Mouse (Mus musculus) neural tube, embryonic 10.5 days (tissue): ENCODE measurements around the gene Zfp59.
"Not testable (repeated sequence)": the region's sequence is repeated elsewhere in the genome, so short reads cannot be mapped to it uniquely, and the experiment has no call there.

Experiments used
- DNase-seq: peaks from one replicate; pipeline ENCODE4 v3.0.0-alpha.2; 2017; ENCODE audit warnings: low spot score; ENCODE audit errors: extremely low spot score

Zfp59 gene

GRCm38 (mm10) chr7:27838323-27839249 is at the start of gene Zfp59:
TSS of gene Zfp59 (plus strand) at chr7:27838607.
- peak; percentile 90 for DNase-seq

GRCm38 (mm10) chr7:27789306-27789705 is 49.1 kb upstream of the Zfp59 start:
- no peak for DNase-seq

GRCm38 (mm10) chr7:27793865-27794264 is 44.5 kb upstream of the Zfp59 start:
- DNase-seq: not testable (repeated sequence)

- DNase-seq: no peak
These were observed 43.8 kb upstream of the Zfp59 start for GRCm38 (mm10) chr7:27794566-27794965.

GRCm38 (mm10) chr7:27797906-27798811 is 40.2 kb upstream of the Zfp59 start:
- DNase-seq: peak; percentile 55

GRCm38 (mm10) chr7:27801137-27801536 is 37.3 kb upstream of the Zfp59 start:
- DNase-seq: no peak

- no peak for DNase-seq
These were observed 35.4 kb upstream of the Zfp59 start for GRCm38 (mm10) chr7:27802986-27803385.

- DNase-seq: peak; percentile 77
These were observed 33.9 kb upstream of the Zfp59 start for GRCm38 (mm10) chr7:27804297-27805030.

GRCm38 (mm10) chr7:27806896-27807295 is 31.5 kb upstream of the Zfp59 start, which contains the start of gene Zfp626:
TSS of gene Zfp626 (plus strand) at chr7:27807196.
- DNase-seq: not testable (repeated sequence)

- not testable (repeated sequence) for DNase-seq
These were observed 31.1 kb upstream of the Zfp59 start for GRCm38 (mm10) chr7:27807305-27807704.

GRCm38 (mm10) chr7:27818526-27819110 is 19.8 kb upstream of the Zfp59 start:
- no peak for DNase-seq

- DNase-seq: no peak
These were observed 15.8 kb upstream of the Zfp59 start for GRCm38 (mm10) chr7:27822611-27823010.

GRCm38 (mm10) chr7:27834131-27834530 is 4.3 kb upstream of the Zfp59 start:
- DNase-seq: no peak

GRCm38 (mm10) chr7:27837896-27838295 is 511 bp upstream of the Zfp59 start:
- no peak for DNase-seq

GRCm38 (mm10) chr7:27839596-27839995 is 1.2 kb downstream of the Zfp59 start:
- no peak for DNase-seq

- DNase-seq: no peak
These were observed 1.7 kb downstream of the Zfp59 start for GRCm38 (mm10) chr7:27840104-27840503.

GRCm38 (mm10) chr7:27857227-27857626 is 18.8 kb downstream of the Zfp59 start, which contains the start of gene Zfp607a:
TSS of gene Zfp607a (plus strand) at chr7:27857527.
- DNase-seq: peak; percentile 5

- DNase-seq: peak; percentile 12
These were observed 21.2 kb downstream of the Zfp59 start for GRCm38 (mm10) chr7:27859301-27860251.

- DNase-seq: peak; percentile 66
These were observed 22.2 kb downstream of the Zfp59 start for GRCm38 (mm10) chr7:27860396-27861235.
